Mouse (Mus musculus) layer of hippocampus, adult 18-20 months (tissue): ENCODE data around the gene Tacc2. TPM values are rescaled to one million over a fixed set of nuclear protein-coding genes. Genes with fewer than 3 reads are reported as not detected.

Experiments used
- DNase-seq, 2 experiments: peaks; one replicate each; pipeline ENCODE4 v3.0.0; 2022; ENCODE audit warnings: low spot score in 2 of 2
- total RNA-seq, 2 experiments: library from RNA; stranded (reverse); gene quantifications; 2 replicates each; pipeline ENCODE4 v1.2.3; 2021

Gene Tacc2
- total RNA-seq, 2 experiments from 2014 or later: 73.8 to 77.5 TPM

DNA sequence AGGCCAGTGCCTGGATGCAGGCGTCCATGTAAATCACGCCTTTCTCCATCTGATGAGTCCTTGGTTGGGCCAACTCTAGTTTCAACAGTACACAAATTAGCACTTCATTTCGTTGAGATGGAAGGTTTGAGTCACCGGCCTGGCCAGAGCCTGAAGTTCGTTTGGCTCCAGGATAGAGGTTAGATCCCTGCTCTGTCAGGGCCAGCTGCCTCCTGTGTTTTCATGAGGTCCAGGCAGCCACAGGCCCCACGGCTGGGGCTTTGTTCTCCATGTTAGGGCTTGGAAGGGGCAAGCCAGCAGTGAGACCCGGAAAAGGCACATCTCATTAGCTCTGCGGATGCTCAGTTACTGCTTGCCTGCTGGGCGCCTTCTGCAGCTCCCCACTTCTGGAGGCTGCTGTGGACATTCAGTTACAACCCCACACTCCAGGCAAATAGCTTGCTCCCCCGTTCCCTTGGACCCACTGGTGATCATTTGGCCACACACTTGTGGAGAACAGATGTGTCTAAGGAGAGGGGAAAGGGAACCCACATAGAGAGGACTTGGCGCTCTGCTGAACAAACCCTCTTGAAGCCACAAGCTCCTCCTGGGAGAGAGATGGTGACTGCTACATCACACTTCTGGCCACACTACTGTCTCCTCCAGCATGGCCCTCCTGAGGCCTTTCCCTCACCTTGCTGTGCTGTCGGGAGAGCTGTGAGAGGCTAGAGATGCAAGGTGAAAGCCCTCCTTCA lies 100.5 kb downstream of the Tacc2 start:
- DNase-seq: no peak

DNA sequence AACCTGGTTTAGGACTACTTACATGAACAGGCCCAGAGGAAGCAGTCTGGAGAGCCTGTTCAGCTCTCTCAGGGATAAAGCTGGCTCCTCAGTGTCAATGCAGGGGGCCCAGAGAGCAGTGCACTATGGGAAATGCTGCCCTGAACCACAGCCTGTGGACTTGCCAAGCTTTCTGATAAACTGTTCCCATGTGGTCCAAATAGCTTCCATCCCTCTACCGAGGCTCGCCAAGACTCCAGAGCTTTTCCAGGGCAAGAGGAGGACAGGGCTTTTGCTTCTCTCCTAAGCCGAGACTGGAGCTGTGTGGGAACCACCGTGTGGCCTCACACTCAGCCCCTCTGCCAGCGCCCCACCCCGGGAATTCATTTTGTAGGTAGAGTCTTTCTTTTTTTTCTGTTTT lies 101.2 kb downstream of the Tacc2 start:
- DNase-seq: no peak

DNA sequence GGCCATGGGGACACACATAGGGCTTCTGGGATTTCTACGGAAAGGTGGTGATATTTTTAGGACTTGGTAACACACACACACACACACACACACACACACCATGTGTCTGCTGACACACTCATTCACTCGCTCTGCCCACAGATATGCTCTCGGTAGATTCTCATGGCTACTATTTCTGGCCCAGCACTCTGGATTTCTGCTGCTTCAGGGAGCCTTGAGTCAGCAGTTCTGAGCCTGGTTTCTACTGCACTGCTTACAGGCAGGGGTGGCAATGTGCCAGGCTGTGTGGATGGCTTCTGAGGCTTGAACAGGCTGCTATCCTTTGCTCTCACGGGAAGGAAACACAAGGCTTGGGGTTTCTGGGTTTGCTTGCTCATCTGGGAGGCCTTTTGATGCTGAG lies 104.6 kb downstream of the Tacc2 start:
- DNase-seq: peak; percentile 51 to 81

DNA sequence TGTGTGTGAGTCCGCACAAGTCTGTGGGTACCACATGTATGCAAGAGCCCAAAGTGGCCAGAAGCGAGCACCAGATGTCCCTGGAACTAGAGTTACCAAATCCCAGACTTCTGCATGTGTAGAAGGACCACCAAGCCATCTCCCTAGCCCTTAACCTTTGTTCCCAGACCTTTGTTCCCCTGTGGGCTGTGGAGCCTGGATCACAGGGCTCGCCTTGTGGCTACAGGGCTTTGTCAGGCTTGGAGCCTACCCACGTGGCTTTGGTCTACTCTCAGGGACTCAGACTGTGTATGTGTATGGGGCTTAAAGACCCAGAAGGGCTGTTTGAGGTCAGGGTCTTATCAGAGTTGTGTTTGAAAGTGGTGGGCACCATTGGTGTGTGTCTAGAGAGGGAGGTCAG lies 111.4 kb downstream of the Tacc2 start:
- DNase-seq: no peak

DNA sequence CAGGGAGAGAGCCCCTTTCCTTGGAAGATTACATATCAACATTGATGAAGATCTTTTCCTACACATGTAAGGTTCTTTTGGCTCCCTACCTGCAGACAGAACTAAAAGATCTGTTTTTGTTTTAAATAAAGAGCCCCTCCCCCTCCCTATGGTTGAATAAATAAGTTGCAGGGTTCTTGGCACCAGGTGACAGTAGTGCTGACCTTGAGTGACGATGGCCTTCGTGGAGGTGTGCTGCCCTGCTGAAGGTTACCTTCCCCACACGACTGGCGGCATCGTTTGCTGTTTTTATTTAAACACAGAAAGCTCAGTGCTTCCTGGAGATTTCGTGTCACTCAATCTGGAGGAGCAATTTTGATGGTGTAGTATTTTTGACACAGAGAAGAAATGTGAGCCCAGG lies 113.6 kb downstream of the Tacc2 start:
- DNase-seq: no peak

DNA sequence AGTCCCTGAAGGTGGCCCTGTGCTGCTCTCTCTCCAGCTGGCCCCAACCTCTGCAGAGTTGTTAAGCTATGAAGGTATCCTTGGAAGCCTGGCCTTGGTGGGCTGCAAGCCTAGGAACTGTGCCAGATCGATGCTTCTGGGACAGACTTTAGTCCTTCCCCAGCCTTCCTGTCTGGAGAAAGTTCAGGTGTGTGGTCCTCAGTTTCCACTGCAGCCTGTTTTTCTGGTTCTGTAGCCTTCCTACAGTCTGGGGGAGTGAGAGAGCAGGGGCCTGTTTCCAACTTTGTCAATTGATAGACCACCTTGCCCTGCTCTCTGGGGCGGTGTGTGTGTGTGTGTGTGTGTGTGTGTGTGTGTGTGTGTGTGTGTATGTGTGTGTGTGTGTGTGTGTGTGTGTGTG lies 114.7 kb downstream of the Tacc2 start:
- no peak for DNase-seq

DNA sequence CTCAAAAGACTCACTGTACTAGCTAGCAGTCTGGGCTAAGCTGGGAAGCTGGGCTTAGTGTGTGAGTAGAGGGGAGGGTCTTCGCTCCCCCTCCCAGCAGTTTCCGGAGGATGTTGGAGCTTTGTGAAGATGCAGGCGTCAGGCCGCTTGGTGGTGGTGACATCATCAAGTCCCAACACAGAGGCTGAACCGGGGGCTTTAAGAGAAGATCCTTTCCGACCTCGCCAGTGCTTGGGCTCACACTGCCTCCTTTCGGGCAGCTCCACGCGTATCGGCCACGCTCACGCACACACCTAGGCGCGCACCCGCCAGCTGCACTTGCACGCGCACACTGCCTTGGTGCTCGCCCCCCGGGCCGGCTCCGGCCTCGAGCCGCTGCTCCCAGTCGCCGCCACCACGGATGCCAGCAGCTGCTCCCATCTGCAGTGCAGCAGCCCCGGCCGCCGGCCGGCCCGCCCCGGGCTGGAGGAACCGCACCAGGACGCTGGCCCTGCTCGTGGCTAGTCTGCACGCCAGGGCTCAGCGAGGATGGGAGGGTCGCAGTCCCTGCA lies 115.2 kb downstream of the Tacc2 start:
- peak; percentile 61 to 80 for DNase-seq

DNA sequence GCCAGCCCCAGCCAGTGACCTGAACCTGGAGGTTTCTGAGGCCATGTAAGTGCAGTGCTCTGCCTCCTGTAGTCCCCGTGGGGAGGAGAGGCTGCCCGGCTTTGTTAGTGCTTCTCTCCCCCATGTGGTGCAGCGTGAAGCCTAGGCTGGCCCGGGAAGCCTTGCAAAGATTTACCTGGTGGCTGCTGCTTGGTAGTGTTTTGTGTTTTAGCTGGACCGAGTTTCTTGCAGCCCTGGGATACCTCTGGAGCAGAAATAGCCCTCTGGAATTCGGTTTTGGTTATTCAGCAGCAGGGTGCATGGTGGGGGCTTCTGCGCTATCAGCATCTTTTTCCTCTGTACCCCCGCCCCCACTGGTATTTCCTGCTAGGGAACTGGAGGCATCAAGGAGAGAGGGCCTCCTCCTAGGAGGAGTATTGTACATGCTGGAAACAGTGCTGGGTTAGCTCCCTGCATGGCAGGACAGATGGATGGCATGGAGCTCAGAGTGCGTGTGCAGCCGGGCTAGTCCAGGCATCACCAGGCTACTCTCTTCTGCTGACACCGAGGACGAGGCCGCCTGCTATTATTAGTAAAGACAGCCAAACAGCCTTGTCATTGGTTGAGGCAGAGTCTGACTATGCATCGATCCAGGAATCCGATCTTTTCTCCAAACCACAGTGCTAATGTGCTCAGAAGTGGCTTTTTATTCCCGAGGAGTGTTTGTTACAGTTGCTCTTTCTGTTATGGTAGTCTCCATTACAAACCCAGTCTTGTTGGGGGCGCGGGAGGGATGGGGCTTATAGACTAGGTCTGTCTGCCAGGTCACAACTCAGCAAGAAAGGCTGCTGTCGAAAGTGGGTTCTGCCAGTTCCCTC lies 115.9 kb downstream of the Tacc2 start:
- DNase-seq: peak; percentile 38 to 60

DNA sequence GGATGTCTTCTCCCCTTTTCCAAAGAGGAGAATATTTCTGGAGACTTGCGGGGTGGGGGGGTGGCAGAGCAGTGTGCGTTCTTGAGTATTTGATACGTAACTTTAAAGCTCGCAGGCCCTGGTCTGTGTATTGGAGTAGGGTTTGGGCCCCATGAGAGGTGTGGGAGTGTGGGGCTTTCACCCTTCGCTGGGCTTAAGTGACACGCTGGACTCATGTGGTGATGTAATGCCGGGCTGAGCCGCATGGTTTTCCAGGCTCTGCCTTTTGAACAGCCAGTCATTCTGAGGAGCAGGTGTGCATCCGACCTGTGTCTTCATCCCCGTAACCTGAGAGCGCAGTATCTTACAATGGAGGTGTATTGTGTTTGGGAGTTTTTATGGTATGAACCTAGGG lies 116.6 kb downstream of the Tacc2 start:
- DNase-seq: peak in 1 of 2 experiments; percentile 21

DNA sequence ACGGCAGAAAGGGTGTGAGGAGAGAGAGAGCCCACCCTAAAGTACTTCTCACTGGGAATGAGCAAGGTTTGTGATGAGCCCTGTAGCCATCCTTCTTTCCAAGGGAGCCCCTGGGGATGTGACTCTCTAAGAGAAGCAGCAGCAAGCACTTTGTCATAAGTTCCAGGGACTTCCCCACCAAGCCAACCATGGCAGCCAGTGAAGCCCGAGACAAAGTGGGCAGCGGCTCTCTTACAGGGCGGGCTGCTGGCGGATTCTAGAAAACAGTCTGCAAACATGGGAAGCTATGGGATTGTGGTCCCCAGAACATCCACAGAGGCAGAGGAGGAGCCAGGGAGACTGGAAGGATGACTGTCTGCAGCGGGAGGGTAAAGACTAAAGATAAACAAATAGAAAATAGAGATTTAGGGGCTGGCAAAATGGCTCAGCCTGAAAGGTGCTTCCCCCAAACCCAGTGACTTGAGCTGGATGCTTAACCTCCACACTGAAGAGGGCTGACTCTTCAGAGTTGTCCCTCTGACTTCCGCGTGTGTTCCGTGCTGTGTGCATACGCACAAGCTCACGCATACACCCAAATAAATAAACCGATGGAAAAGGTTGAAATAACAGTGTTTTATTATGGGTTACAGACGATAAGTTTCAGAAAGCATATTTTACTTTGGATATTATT lies 118.6 kb downstream of the Tacc2 start:
- DNase-seq: no peak

DNA sequence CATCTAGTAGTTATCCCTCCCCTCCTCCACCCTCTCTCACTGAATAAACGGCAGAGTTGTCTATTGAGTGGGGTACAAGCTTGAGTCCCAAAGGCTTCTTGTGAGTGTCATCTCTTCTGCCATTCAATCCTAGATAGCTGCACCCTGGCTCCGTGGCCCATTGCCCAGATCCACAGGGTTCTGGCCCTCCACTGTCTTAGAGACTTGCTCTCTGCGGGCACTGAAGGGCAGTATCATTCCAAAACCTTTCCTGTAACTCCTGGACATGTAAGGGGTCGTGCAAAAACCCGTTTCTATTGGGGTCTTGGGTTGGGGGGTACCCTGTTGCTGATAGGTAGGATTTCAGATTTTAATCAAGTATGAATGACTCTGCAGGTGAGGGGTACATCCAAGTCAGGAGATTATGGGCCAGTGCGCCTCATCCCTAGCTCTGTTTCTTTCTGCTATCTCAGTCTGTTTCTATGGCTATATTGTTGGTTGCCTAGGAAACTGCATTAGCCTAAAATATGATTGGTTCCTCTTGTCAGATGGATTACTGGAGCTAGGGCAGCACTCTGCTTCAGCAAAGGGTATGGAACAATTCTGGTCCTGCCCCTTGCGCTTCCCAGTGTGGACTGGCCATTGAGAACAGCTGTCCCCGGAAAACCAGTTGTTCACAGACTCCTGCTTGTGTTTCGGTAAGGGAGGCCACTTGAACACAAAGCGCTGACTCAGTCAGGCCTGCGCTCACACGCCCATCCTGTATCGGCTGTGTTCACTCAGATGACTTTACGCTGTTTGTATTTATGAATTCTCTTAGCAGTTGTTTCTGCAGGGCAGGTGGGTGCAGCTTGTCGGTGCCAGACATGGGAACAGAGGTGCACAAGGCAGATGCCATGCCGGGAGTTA lies 119.4 kb downstream of the Tacc2 start:
- peak; percentile 27 to 51 for DNase-seq

DNA sequence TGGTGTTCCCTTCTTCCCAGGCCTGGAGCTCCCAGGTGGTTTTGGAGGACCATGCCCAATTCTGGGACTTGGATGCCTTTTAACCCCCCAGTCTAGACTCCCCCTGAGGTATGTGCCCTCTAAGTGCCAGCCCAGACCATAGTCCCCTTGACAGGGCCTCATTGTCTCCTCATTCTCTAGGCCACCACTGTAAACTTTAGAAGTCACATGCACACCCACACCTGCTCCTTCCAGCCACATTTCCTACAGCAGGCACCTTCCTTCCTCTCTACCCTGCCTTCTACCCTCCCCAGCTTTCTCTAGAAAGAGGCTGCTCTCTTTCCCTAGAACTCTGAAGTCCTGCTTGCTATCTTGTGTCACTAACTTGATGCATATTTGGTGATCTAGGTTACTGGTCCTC lies 121.2 kb downstream of the Tacc2 start:
- no peak for DNase-seq

DNA sequence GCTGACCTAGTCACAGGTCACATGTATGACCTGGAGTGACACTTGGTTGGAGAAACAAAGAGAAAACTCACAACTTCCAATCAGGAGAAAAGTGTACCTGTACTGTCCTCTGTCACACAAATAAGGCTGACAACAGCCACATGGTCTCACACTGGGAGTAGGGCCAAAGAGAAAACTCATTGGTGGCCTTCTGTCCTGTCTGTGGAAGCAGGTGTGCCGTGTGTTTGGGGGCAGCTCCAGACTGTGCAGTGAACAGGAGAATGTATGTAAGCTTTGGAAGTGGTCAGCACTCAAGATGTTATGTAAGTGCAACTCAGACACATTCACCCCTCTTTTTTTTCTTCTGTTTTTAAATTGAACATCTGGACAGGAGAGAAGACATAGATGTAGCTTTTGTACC lies 124.1 kb downstream of the Tacc2 start:
- DNase-seq: no peak

DNA sequence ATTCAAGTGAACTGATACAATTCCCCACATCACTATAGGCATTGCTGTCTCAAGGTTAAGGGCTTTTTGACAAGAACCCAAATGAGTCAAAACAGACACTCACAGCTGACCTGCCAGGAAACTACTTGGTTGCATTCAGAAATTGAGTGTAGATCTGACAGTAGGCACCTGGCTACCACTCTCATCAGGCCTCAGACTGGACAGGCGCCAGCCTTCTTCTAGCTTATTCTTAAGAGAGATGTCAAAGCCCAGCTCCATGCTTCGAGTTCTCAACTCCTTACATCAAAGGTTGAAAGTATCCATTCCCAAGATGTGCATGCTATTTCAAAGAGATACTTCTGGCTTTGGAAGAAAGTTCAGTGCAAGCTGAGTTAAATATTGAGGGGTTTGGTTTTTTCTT lies 128.0 kb downstream of the Tacc2 start:
- no peak for DNase-seq

DNA sequence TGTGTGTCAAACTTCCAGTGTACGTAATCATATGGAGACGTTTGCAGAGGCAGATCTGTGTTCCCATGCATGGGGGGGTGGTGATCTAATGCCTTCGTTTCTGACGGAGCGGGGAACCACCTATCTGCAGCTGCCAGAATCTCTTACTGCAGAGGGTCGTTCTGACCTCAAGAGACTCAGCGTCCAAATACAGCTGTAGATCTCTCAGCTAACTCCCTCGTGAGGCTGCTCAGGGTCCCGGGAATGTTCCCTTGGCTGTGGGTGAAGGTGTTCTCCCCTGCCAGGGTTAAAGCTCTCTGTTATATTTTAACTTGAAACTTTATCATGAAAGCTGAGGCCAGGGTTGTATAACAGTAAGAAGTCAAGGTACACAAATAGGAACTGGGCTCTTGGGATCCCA lies 131.7 kb downstream of the Tacc2 start:
- no peak for DNase-seq

DNA sequence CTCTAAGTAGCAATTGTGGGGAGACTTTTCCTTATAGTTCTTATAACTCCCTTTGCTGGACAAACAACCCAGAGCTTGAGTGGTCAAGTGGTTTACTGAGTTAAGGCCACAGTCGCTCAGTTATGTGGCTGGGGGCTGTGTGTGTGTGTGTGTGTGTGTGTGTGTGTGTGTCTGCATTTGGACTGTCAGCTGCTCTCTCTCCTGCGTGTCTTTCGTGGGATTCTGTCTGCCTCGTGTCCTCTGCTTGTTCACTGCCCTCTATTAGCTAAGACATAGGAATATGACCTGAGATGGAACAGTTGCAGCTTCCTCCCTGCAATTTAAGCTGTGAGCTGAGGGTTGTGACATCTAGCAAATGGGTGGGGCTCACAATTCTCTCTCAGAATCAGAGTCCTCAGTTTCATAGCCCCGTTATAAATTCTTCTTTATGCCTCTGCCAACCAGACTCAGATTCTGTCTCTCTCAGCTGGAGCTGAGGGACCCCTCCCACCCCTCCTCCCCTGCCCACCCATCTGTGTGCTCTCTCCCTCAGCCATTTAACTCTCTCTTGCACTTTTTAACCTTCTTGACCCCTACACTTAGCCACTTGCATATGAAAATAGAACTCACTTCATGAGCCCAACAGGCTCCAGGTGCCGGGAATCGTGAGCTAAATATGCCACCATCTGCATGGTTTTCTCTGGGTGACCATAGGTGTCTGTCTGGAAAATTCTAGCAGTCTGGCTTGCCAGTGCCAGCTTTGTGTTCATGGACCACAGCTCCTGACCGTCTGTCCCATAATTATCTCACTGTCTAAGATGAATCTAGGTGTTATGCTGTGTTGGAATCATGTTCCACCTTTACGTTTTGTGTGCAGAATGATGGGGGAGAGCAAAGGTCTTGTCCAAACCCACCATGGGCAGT lies 132.4 kb downstream of the Tacc2 start:
- no peak for DNase-seq

DNA sequence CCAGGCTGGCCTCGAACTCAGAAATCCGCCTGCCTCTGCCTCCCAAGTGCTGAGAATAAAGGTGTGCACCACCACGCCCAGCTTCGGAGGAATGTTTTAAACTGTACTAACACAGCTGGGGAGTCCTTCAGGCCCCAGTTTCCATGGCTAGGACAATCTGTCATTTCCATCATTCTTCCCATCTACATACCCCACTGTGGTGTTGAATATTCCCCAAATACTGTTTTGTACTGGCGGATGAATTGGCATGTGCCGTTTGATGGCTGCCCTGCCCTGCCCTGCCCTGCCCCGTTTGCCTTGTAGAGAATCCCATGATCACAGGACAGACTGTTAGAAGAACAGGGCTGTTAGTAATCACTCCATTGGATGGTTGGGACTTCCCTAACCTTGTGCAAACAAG lies 134.6 kb downstream of the Tacc2 start:
- DNase-seq: no peak

DNA sequence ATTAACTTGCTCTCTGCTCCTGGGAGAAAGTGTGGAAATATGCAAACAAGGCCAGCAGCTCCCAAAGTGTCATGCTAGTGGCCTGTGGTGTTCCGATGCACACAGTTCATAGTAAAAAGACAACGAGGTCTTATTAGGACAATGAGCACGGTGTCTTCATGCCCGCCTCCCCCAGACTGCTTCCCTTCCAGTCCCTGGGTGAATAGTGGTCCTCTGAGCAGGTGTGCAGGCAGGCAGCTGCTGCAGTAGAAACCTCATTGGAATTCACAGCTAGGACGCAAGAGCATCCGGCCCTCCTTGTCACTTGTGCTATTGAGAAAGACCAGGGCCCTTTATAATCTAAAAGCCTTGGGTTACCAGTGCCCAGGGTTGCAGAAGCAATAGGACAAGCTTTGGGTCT lies 136.1 kb downstream of the Tacc2 start:
- no peak for DNase-seq

DNA sequence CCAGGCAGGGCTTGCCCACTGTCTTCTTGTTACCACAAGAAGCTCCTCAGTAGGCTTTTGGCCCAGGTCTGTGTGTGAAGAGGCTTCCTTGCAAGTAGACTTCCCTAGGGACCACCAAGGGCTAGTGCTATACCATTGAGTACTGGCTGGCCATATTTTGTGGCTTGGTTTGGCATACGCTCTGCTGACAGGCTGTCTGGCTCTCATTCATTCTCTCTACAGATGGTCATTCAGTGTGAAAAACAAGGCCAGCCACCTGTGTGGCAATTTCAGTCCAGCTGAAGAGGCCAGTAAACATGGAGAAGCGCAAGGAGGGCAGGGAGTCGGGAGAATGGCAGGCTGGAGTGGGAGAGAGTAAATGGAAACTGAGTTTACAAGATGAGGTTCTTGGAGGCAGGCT lies 138.2 kb downstream of the Tacc2 start:
- DNase-seq: no peak

DNA sequence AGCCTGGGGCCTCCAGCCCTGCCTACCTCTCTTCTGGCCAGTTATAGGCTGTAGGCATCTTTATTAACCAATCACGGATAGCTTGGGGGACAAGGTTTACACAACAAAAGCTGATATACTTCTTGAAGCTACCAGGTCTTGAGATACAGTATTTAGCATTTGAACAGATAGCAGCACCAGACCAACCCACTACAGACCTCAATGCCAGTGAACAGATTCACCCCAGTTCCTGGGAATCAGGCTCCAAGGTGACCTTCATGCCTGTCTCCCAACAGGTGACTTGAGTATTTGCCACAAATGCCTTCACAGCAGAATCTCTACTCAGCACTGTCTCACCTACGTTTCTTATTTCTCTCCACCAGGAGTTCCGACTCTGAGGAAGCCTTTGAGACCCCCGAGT lies 139.1 kb downstream of the Tacc2 start:
- no peak for DNase-seq
